Mouse (Mus musculus) cerebellum, postnatal 25 days (tissue): ENCODE data around the gene A130010J15Rik.

Experiments used
- DNase-seq, 2 experiments: peaks; one replicate each; pipeline ENCODE4 v3.0.0; 2021; ENCODE audit warnings: mixed read lengths in 2 of 2

Gene A130010J15Rik

DNA sequence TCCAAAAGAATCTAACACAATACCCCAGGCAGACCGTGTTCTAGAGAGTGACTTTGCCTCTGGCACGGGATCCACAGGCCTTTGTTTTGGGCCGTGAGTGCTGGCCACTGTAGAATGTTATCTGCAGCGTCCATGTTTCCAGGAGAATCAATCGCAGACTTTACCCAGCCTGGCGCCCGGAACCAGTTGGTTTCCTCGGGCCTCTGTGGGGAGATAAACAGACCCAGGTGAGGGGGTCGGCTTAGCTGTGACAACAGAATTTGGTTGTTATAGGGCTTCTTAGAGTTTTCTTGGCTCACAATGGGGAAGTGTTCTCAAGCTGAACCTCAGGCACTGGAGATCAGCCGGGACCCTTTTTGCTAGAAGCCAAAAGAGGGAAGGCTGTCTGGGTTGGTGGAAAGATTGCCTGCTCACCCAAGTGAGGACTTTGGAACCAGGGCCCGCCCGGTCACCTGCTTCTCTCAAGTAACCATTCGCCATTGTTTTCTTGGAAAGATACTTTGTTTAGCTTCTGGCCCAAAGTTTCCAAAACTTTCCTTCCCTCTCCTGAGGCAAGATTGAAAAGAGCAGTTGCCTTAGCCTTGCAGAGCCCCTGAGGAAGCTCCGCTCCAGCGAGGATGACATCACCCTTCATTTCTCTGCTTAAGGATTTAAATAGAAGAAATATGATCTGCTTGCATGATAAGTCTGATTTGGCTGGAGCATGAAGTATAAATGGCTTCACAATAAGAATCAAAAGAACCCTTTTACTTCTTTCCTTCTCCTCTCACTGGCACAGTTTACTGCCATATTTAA lies 11.3 kb upstream of the A130010J15Rik start:
- no peak for DNase-seq

DNA sequence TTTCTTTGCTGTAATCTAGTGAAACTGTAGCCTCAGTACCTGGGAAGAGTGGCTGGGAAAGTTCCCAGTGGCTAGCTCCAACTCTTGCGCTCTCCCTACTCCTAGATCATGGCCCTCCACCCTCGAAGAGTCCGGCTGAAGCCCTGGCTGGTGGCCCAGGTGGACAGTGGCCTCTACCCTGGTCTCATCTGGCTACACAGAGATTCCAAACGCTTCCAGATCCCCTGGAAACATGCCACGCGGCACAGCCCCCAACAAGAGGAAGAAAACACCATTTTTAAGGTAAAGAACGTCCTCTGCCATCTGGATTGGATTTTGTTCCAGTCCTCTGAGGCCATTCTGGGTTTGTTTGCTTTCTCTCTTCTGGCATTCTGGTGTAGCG lies 10.7 kb upstream of the A130010J15Rik start:
- no peak for DNase-seq

DNA sequence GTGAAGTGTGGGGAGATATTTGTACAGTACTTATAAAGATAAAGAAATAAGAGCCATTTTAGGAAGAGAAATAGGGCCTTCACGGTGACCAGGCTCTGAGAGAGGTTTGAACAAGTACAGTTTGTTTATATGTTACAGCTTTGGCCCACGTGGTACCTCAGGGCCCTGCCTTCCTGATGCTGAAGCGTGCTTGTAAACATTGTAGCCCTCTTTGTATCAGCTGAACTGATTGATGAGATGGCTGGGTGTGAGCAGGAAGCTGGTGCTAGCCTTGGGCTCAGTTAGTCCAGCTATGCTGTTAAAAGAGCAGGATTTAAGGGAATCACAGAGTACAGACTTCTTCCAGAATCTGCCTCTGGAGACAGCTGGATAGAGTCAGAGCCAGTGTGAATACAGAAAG lies 8.7 kb upstream of the A130010J15Rik start:
- DNase-seq = no peak

DNA sequence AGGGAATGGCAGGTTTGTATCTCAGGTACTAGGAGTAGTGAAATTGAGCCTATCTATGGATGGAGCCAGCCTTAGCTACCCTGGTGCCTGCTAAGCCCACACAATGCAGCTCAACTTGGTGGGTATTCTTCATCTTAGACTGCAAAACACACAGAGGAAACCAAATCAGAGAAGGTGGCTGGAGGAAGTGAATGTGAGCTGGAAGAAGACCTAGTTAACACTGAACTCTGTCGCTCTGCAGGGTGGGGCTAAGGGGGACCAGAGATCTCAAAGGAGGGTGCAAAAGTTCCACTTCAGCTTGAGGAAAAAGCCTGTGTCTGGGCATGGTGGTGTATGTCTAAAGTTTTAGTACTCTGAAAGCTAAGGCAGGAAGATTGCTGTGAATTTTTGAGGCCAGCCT lies 8.2 kb upstream of the A130010J15Rik start:
- DNase-seq = no peak

DNA sequence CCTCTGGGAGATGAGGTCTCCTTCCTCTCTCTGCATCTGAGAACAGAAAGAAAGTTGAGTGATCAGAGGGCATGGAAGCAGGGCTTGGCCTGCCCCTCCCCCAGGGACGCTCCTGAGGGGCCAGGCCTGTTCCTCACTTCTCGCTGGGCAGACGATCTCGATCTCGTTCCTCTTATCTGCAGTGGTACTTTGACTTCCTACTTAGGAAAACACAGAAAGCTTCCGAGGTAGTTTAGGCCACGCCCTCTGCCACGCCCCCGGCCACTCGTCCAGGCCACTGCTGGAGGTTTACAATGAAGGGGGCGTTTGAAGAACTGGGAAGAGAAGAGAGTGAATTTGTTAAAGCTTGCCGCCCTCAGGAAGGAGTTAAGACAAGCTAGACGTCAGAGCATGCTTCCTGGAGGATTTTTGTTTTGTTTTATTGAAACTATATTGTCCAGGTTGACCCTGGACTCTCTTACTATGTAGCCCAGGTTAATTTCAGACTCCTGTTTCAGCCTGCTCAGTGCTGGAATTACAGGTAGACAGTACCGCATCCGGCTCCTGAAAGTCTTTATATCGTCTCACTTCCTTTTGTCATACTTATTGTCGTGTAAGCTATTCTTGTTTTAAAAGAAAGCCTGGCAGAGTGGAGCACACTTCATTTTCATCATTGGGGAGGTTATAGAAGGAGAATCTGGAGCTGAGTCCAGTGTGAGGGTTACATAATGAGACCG lies 7.4 kb upstream of the A130010J15Rik start:
- DNase-seq = no peak

DNA sequence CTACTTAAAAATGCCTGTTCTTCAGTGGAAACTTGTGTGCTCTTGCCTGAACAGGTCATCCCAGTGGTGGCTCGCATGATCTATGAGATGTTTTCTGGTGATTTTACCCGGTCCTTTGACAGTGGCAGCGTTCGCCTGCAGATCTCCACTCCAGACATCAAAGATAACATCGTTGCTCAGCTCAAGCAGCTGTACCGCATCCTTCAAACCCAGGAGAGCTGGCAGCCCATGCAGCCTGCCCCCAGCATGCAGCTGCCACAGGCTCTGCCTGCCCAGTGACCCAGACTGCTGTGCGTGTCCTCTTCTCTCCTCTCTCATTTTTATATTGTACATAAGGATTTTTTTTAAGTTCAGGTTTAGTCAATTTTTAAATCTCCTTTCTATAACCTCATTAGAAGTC lies 1.4 kb downstream of the A130010J15Rik start:
- DNase-seq = no peak

DNA sequence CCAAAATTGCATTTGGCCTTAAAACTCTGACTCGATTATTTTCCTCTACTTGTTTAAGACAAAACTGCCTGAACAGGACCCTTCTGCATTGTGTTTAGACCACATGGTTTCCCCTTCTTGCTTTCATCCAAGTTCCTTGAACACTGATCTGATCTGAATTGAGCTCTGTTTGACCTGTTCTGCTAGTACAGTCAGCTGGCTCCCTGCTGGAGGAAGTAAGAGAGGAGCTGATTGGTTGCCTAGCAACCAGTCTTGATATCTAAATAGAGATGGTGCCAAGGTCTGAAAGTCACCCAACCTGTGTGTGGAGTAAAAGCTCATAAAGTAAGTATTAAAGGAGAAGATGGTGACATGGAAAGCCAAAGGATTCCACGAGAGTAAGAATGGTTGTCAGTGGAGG lies 2.0 kb downstream of the A130010J15Rik start:
- no peak for DNase-seq

DNA sequence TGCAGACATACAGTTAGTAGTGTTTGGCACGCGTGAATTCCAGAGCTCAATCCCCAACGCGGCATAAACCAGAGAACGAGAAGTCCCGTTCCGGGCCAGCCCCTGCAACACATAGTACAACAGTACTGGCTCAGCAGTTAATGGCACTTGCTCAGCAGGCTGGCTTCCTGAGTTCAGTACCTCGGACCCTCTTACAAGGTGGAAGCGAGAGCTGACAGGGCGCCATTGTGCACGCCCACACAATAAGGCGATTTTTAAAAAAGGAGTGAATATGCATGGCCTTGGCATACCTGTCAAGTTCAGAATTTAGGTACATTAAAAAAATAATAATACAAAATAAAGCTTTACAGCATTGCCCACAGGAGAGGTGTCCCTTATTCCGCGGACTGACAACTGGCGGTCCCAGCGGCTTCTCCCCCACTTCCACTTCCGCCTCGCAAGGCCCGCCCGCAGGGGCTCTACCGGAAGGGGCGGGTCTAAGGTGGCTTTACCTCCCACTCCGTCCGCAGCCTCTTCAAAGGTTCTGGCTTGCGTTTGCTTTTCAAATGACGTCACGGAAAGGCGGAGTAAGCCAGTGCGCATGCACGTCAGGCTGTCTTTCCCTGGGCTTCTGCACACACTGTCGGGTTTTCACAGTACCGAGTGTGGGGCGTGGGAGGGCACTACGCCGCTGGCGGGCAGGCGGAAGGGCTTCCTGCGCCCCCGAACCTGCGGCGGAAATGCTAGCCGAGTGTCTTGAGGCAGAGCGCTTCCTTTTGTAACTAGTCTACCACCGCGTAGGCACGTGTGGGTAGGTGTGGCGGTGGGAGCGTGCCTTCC lies 5.4 kb downstream of the A130010J15Rik start:
- peak; percentile 92 to 96 for DNase-seq

DNA sequence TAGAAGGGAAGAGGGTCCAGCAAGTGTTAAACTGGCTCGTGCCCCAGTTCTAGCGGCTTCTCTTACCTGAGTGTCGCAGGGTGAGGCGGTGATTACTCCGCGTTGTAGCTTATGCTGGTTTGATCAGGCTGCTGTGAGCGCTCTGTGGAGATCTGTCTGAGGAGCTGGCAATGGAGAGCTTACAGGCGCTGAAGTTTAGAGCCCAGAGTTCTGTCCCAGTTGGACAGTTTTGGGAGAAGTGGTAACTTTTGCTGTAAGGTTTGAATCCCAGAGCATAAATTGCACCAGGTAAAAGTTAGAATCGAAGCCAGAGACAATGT lies 5.9 kb downstream of the A130010J15Rik start:
- no peak for DNase-seq

DNA sequence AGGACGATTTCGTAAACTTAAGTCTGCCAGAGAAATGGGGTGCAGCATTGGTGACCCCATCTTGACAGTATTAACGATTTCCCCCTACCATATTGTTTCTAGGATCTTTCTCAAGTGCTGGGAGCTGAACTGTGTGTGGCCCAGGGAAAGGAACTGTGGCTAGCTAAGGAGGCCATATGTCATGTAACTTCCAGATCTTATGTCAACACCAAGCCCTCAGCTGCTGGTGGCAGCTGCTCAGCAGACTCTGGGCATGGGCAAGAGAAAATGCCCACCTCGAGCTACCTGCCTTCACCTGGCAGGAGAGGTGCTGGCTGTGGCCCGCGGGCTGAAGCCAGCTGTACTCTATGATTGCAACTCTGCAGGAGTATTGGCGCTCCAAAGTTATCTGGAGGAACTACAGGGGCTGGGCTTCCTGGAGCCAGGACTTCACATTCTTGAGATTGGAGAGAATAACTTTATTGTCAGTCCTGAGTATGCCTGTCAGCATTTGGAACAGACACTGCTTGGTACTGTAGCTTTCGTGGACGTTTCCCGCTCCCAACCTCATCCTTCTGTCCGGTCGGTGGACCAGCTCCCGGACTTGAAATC lies 6.4 kb downstream of the A130010J15Rik start:
- no peak for DNase-seq

DNA sequence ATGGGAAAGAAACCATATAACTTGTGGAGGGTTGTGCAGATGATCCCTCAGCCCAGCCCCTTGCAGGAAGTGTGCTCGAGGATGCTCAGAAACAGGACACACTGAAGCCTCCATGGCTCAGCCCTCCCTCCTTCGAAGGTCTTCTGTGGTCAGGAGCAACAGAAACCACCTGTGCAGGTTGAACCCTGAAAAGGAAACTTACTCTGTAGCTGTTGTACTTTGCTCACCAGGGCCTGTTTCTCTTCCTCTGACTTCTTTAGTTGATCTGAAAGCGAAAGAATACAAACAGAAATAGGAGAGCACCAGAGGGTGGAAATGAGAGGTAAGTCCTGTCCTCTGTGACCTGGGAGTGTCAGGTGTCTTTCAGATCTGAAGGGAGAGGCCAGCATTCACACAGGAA lies 13.3 kb downstream of the A130010J15Rik start:
- DNase-seq = no peak

DNA sequence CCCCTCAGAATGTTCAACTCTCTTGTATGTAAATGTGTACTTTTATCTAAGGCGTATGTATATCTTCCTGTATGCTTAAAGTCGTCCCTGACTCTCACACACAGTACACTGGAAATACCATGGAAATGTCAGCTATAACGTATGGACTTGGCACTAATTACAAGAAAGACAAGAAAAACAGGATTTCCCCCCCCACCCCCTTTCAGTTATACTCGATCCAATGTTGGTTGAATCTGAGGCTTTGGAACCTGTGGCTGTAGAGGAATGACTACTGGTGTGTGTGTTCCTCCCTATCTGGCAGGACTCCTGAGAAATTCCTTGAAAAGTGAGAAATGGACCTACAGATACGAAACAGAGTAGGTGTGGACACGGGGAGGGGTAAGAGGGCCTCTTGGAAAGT lies 20.4 kb downstream of the A130010J15Rik start:
- DNase-seq = no peak

DNA sequence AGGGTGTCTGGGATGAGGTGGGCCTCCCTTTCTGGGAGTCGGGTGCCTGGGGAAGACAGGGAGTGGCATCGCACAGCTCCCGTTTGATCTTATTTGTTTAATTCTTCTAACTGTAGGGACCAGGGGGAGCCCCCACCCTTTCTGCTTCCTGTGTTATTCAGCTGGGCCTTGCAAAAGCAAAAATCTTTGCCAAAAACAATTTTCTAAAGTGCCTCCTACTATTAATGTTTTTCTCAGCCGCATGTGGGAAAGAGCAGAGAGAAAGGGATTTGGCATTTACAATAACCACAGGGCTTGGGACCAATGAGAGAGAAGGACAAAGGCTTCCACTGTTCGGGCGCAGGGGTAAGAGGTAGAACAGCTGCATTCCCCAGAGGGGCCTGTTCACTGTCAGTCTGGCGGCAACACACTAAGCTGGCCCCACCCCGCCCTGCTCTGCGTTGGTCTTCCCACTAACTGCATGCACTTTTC lies 21.3 kb downstream of the A130010J15Rik start:
- DNase-seq = no peak

DNA sequence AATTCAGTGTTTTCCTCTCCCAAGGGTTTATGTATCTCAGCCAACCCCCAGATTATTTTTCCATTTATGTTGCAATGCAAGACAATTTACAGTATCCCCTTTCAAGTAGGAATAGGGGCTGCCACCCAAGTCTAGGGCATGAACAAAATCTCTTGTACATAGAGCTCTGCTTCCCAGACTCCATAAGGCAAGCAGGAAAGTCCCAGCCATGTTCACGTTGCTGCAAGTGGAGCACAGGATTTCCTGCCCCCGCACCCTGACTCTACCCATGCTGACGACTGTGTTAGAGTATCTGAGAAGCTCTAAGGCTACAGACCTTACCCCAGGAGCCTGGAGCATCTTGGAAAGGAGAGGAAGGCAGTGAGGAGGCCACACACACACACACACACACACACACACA lies 21.9 kb downstream of the A130010J15Rik start:
- no peak for DNase-seq

DNA sequence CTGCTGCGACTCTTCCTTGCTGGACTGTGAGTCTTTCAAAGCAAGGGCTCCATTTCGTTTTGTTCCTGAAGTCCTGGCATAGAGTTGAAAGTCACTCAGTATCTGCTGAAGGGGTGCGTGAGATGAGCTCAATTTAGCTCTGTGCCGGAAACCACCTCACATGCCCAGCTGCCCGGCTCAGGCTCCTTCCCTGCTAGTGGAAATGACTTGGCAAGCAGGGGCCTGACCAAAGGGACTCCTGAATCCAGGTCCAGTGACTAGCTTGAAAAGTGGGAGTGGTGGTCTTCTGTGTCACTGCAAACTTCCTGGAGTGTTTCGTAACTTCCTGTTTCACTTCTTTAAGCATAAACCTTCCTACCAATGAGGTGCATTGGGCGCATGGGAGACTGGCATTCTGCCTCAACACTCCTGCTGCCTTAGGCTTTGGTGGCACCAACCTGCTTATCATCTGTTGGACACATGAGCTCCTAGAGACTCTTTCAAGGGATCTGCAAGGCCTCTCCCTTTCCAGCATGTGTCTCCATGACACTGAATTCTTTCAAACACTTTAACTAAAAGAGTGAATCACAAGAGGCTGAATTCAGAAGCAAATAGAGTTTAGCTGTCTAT lies 23.9 kb downstream of the A130010J15Rik start:
- peak; percentile 37 to 52 for DNase-seq

DNA sequence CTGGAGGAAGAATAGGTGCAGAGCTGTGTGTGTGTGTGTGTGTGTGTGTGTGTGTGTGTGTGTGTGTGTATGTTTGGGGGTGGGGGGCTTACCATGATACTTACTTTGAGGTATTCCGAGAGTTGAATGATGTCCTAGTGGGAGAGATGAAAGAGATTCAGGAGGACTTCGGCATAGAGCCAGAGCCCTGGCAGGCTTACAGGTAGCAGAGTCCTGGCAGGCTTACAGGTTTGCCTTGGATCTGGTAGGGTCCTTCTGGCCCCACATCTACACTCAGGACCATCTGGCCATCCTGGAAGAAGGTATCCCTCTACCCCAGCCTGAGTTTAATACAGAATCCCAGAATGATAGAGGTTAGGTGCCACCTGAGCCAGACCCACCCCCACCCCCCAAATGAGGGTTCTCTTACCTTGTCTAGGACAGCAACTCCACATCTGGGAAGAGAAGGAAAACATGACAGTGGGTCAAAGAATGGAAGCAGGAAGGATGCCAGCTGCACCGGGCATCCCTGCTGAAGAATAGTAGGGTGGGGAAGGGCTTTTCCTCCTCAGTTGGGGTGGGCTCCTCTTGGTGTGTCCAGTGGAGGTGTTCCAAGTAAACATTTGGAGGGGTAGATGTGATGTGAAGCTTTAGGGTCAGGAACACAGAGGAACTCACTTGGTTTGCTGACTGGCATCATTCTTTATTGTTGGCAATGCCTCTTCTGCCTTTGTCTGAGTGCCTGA lies 26.7 kb downstream of the A130010J15Rik start:
- peak; percentile 79 to 87 for DNase-seq

DNA sequence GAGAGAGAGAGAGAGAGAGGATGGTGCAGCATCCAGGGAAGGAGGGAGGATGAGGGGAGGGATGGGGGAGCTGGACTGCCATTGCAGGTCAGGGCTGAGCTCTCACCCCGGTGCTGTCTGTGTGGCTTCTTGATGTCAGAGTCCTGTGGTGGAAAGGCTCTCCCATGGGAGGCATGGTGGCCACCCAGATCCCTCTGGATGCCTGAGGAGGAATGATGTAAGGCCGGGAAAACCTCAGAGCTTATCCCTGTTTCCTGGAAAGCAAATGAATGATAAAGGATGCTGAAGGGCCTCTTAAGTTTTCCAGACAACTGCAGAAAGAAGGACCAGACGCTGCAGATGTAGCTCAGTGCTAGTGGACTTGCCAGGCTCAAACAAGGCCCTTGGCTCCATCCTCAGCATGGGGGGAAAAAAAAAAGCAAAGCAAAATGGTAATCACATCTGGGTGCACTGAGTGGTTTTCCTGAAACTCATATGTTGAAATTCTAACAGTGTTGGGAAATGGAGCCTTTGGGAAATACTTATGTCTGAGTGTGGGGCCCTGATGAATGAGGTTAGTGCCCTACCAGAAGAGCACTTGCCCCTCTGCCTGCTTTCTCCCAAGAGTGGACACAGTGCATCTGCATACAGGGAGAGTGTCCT lies 27.4 kb downstream of the A130010J15Rik start:
- DNase-seq = no peak

DNA sequence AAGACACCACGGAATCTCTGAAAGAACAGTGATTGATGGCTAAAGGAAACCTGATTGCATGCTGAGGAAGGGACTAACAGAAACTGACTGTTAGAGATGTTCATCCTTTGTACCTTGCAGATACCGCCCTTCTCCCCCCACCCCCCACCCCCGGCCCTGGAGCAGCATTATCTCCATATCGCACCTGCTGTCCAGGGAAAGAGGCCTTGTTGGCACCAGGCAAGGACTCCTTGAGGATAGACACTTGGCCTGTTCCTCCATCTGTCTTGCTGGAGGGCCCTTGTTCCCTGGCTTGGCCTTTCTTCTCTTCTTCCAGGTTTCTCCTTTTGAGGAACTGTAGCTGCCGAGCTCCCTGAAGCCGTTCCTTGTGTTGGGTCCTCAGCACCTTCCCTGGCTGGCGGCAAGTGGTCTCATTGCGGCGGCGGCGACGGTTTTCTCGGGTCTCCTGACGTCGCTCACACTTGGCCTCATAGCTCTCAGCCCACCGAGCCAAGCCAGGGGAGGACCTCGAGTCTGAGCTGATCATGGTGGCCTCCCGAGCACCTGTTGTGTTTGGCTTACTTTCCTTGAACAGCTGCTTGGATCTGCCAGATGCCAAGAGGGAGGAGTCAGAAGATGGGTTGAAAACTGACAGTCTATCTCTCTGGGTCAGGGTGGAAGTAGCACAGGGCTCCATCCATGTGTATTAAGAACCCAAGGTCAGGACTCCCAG lies 29.8 kb downstream of the A130010J15Rik start:
- DNase-seq = no peak

DNA sequence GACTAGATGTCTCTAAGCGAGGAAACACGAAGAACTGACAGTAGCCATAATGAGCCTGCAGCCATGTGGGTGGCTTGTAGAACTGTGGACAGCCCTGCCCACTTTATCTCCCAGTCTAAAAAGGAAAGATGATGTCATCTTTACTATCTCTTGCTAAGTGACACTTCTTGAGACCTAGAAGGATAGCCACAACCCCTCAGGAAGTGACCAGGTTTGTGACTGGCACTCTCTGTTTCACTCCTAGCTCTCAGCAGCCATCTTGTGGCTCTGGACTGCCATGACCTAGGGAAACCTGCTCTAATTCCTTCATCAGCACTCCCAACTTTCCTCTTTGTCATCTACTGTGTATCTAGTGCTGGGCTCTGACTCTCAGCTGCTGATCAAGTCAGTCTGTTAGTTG lies 30.5 kb downstream of the A130010J15Rik start:
- DNase-seq = no peak

DNA sequence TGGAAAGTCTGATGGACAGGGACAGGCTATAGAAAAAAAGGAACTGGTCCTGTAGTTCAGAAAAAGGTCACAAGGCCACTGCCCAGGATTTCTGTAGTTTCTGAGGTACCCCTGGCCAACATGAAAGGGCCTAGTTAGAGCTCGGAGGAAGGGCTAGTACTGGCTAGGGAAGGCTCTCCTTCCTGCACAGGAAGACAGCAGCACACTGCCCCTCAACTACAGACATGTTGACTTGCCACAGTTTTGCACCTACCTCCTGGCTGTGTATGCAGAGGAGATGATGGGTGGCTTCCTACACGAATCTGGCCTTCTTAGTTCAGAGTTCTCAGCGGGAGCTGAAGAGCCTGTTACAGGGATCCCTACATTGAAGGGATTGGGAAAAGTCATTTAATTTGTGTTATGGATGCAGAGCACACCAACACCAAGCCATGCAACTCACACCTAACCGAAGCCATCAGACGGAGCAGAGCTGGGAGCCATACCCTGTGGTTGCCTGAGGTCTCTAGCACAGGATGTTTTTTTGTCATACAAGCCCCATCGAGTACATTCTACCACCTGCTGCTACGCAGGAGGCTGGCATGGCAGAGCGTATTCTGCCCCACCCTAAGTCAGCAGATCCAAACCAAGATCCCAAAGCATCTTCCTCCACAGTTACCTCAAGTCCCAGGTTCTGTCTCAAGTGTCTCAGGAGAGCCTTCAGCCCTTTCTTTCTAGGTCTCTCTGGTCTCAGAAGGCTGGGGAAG lies 33.0 kb downstream of the A130010J15Rik start:
- DNase-seq = no peak
